Mouse (Mus musculus) inflammation-experienced regulatory T-cells, adult 16 weeks (primary cell): Measurements from ENCODE around the gene Hcar1. TPM values are rescaled to one million over a fixed set of nuclear protein-coding genes. Genes with fewer than 3 reads are reported as not detected.

ENCODE experiments used
- polyA plus RNA-seq: library from polyadenylated mRNA; unstranded; fragments of 100-300 nt; shearing (Covaris generic); gene quantifications from one replicate; pipeline ENCODE4 v1.2.1, GENCODE M21; 2017

The Hcar1 gene
- not detected for polyA plus RNA-seq

GRCm38 (mm10) chr5:123879928-123880327 is at the start of gene Hcar1:
Gene Hcar1, minus strand, starts transcription at chr5:123880020.

GRCm38 (mm10) chr5:123927118-123927517 is 47.3 kb upstream of the Hcar1 start, which contains the start of gene Gm43518:
Gene Gm43518, plus strand, starts transcription at chr5:123927418.

GRCm38 (mm10) chr5:123906976-123907630 is 27.3 kb upstream of the Hcar1 start, which contains the start of gene Denr:
Gene Denr, plus strand, starts transcription at chr5:123907175.

GRCm38 (mm10) chr5:123865365-123865764 is 14.5 kb downstream of the Hcar1 start, which contains the start of gene Hcar2:
Gene Hcar2, minus strand, starts transcription at chr5:123865499.

Other genes starting within 250 kb of the Hcar1 start
- 106 TPM for gene Clip1, start 195.4 kb downstream of the Hcar1 start, polyA plus RNA-seq
- gene Zcchc8, start 158.9 kb downstream of the Hcar1 start, polyA plus RNA-seq, result 128 TPM
- gene Rsrc2, start 130.6 kb downstream of the Hcar1 start, polyA plus RNA-seq, result 207 TPM
- 3.2 TPM for gene Kntc1, start 130.3 kb downstream of the Hcar1 start, polyA plus RNA-seq
- gene Hcar2, start 14.5 kb downstream of the Hcar1 start, polyA plus RNA-seq, result 1.2 TPM
- 106 TPM for gene Denr, start 27.2 kb upstream of the Hcar1 start, polyA plus RNA-seq
- gene Gm43518, start 47.4 kb upstream of the Hcar1 start, polyA plus RNA-seq, result 5.3 TPM
- gene Ccdc62, start 50.7 kb upstream of the Hcar1 start, polyA plus RNA-seq, result 7.5 TPM
- 77.8 TPM for gene Hip1r, start 93.6 kb upstream of the Hcar1 start, polyA plus RNA-seq
- gene Vps37b, start 152.2 kb upstream of the Hcar1 start, polyA plus RNA-seq, result 62.1 TPM
- gene Abcb9, start 215.8 kb upstream of the Hcar1 start, polyA plus RNA-seq, result 58.8 TPM
- gene Ogfod2, start 232.3 kb upstream of the Hcar1 start, polyA plus RNA-seq, result 37.3 TPM
- gene Arl6ip4, start 236.1 kb upstream of the Hcar1 start, polyA plus RNA-seq, result 110 TPM